In genomic region chr8:45109371-45110063, GRCm38 (mm10) we compare ENCODE assay signal across 11 mouse cellular contexts. TPM values are rescaled to one million over a fixed set of nuclear protein-coding genes. Genes with fewer than 3 reads are reported as not detected.
DNase-seq lines count a peak whose midpoint lies in the region; ATAC-seq and TF ChIP-seq lines count a peak whose summit lies in the region.
"Had no signal": no experiment of that assay in that cellular context is flagged by ENCODE, and none has a peak within 500 bp of the region (broad histone marks: within the 10 kb centered on the region; RNA-seq: fewer than 3 reads in every experiment).

No protein-coding gene starts in this region.

- no peak overlapping the region for H3K27ac ChIP-seq in heart, embryonic 12.5 days (ENCODE audit: poor library complexity, severe bottlenecking)
- no peak overlapping the region for H3K27ac ChIP-seq in embryonic facial prominence, embryonic 10.5 days (replicated peaks)
- no peak overlapping the region for H3K27ac ChIP-seq in hindbrain, postnatal 0 days
- H3K27ac ChIP-seq in midbrain, embryonic 10.5 days (replicated peaks), result no peak overlapping the region
- H3K27ac ChIP-seq in thymus, adult 2 months (ENCODE audit: control insufficient read depth, insufficient read depth, low read length), result no peak overlapping the region

- peaks cover 11% of the 10 kb centered on the region for H3K4me1 ChIP-seq in heart, embryonic 12.5 days (replicated peaks)
- H3K4me1 ChIP-seq in embryonic facial prominence, embryonic 10.5 days, result peaks cover 20% of the 10 kb centered on the region
- H3K4me1 ChIP-seq in hindbrain, postnatal 0 days (ENCODE audit: insufficient read depth, low read length), result 0 out of 2 replicates have a peak, but pooled peaks cover 3% of the 10 kb centered on the region
- H3K4me1 ChIP-seq in midbrain, embryonic 10.5 days, result peaks cover 23% of the 10 kb centered on the region
- H3K4me1 ChIP-seq in thymus, adult 2 months (replicated peaks; ENCODE audit: control insufficient read depth, insufficient read depth, low read length), result no peaks in the 10 kb centered on the region

- TF ChIP-seq CTCF in hindbrain, postnatal 0 days (IDR thresholded peaks at IDR 0.05; ENCODE audit: low read depth), result no peak
- TF ChIP-seq CTCF in thymus, adult 2 months (IDR thresholded peaks at IDR 0.05; ENCODE audit: borderline replicate concordance, control insufficient read depth, extremely low read depth, insufficient read depth, low read length, poor library complexity), result no peak

- no peak overlapping the region for H3K9ac ChIP-seq in heart, embryonic 12.5 days
- peak overlapping the region; percentile 33 for H3K9ac ChIP-seq in hindbrain, postnatal 0 days (replicated peaks; ENCODE audit: low read length)

- WGBS in heart, embryonic 12.5 days, result 30% methylated on average over 13 of the region's 13 CpGs
- WGBS in embryonic facial prominence, embryonic 10.5 days, result 27% methylated on average over 13 of the region's 13 CpGs
- 21% methylated on average over 13 of the region's 13 CpGs for WGBS in hindbrain, postnatal 0 days
- WGBS in midbrain, embryonic 10.5 days, result 38% methylated on average over 13 of the region's 13 CpGs
- 11% methylated on average over 13 of the region's 13 CpGs for WGBS in thymus, adult 2 months

- H3K4me2 ChIP-seq in heart, embryonic 12.5 days, result peak overlapping the region; percentile 69
- H3K4me2 ChIP-seq in hindbrain, postnatal 0 days (ENCODE audit: low read depth, low read length), result peak overlapping the region; percentile 63

- no peak for DNase-seq in heart, adult 18-20 months
- DNase-seq in embryonic facial prominence, embryonic 10.5 days (ENCODE audit: low spot score), result peak; percentile 18
- DNase-seq in hindbrain, postnatal 0 days (ENCODE audit: low spot score), result peak; percentile 41
- peak; percentile 17 for DNase-seq in midbrain, embryonic 10.5 days (ENCODE audit: low spot score)
- no peak for DNase-seq in testis, postnatal 14 days (ENCODE audit: low spot score)
- no peak for DNase-seq in thymus, adult 2 months
- DNase-seq in gastrocnemius, adult 18-20 months (ENCODE audit: low spot score), result no peak

- no peak for ATAC-seq in heart, embryonic 12.5 days (ENCODE audit: insufficient number of reproducible peaks, low FRiP score)
- ATAC-seq in hindbrain, postnatal 0 days, result peak; percentile 72

- H3K27me3 ChIP-seq in heart, embryonic 12.5 days (replicated peaks), result peaks cover 21% of the 10 kb centered on the region
- H3K27me3 ChIP-seq in embryonic facial prominence, embryonic 10.5 days (replicated peaks; ENCODE audit: low read depth, poor library complexity, severe bottlenecking), result peaks cover 46% of the 10 kb centered on the region
- H3K27me3 ChIP-seq in hindbrain, postnatal 0 days (ENCODE audit: insufficient read depth, low read length), result no peaks in the 10 kb centered on the region
- peaks cover 26% of the 10 kb centered on the region for H3K27me3 ChIP-seq in midbrain, embryonic 10.5 days (ENCODE audit: low read depth, poor library complexity, severe bottlenecking)
- H3K27me3 ChIP-seq in thymus, adult 2 months (ENCODE audit: control insufficient read depth, insufficient read depth, low read length), result no peaks in the 10 kb centered on the region
- H3K27me3 ChIP-seq: CH12.LX had no signal

- peak overlapping the region; percentile 42 for H3K4me3 ChIP-seq in heart, embryonic 12.5 days
- peak overlapping the region; percentile 46 for H3K4me3 ChIP-seq in embryonic facial prominence, embryonic 10.5 days
- H3K4me3 ChIP-seq in hindbrain, postnatal 0 days (ENCODE audit: low read length), result peak overlapping the region; percentile 31
- H3K4me3 ChIP-seq in midbrain, embryonic 10.5 days, result peak overlapping the region; percentile 42
- no peak overlapping the region for H3K4me3 ChIP-seq in thymus, adult 2 months (ENCODE audit: control insufficient read depth, insufficient read depth, low read length)
- H3K4me3 ChIP-seq: erythroblast, embryonic 14.5 days had no signal

- TF ChIP-seq POLR2A in thymus, adult 2 months (IDR thresholded peaks at IDR 0.05; ENCODE audit: control insufficient read depth, extremely low read depth, insufficient read depth, low read length, poor library complexity), result no peak

- no peaks in the 10 kb centered on the region for H3K9me3 ChIP-seq in heart, embryonic 12.5 days (replicated peaks)
- no peaks in the 10 kb centered on the region for H3K9me3 ChIP-seq in embryonic facial prominence, embryonic 10.5 days
- no peaks in the 10 kb centered on the region for H3K9me3 ChIP-seq in hindbrain, postnatal 0 days (ENCODE audit: low read length)
- H3K9me3 ChIP-seq in midbrain, embryonic 10.5 days (replicated peaks), result no peaks in the 10 kb centered on the region

- H3K36me3 ChIP-seq in heart, embryonic 12.5 days, result no peaks in the 10 kb centered on the region
- no peaks in the 10 kb centered on the region for H3K36me3 ChIP-seq in embryonic facial prominence, embryonic 10.5 days (replicated peaks)
- H3K36me3 ChIP-seq in hindbrain, postnatal 0 days (ENCODE audit: insufficient read depth, low read length), result no peaks in the 10 kb centered on the region
- H3K36me3 ChIP-seq in midbrain, embryonic 10.5 days, result no peaks in the 10 kb centered on the region
- no peaks in the 10 kb centered on the region for H3K36me3 ChIP-seq in thymus, adult 2 months (ENCODE audit: control insufficient read depth, insufficient read depth, low read length)

RNA-seq across cellular contexts. Expression of gene Mtnr1a, which starts 40.6 kb away (rescaled TPM):
- polyA plus RNA-seq in heart, embryonic 12.5 days (2016; fragmentation: Nextera tagmentation; extraction: Ambion mirVana), result not detected in 2 replicates
- not detected for total RNA-seq in heart, adult 18-20 months (2021)
- 0.09 TPM in 2 replicates for polyA plus RNA-seq in embryonic facial prominence, embryonic 10.5 days (2016; fragmentation: Nextera tagmentation; extraction: Ambion mirVana)
- total RNA-seq in hindbrain, postnatal 0 days (2014; rRNA removed), result 0.16 and 1.7 TPM in 2 replicates
- polyA plus RNA-seq in hindbrain, postnatal 0 days (2015; fragmentation: Nextera tagmentation; extraction: Ambion mirVana), result 0.15 and 0.26 TPM in 2 replicates
- 0.36 and 0.43 TPM in 2 replicates for polyA plus RNA-seq in midbrain, embryonic 10.5 days (2016; fragmentation: Nextera tagmentation; extraction: Ambion mirVana)
- 0.08 and 0.10 TPM in 2 replicates for polyA plus RNA-seq in thymus, adult 2 months (2012; rRNA removed)
- total RNA-seq in gastrocnemius, adult 18-20 months (2021), result not detected
- total RNA-seq: CH12.LX had no signal
- polyA plus RNA-seq: erythroblast, embryonic 14.5 days; spleen, adult 2 months had no signal

Comparison
In these comparisons a context has a peak if more than half of its experiments do, and no peak if none do; other contexts are left out.
1. DNase-seq: peak in embryonic facial prominence, embryonic 10.5 days (single experiment), hindbrain, postnatal 0 days (single experiment) and midbrain, embryonic 10.5 days (single experiment); none in heart, adult 18-20 months (0 of 2), testis, postnatal 14 days (single experiment), thymus, adult 2 months (single experiment) and gastrocnemius, adult 18-20 months (single experiment).